Mouse (Mus musculus): ENCODE measurements at regions not wholly inside any gene's neighbourhood (a gene's known extent, or its start where the extent isn't known, plus 50 kb on each side); places are given as distances from the start of the nearest gene placed in this dataset.

GRCm38 (mm10) chr1:15943662-15944061 lies 149.5 kb downstream of the 4930444P10Rik start:
- H3K27ac ChIP-seq (ENCODE audit: insufficient read depth, low read length), result no peak overlapping the region
- TF ChIP-seq CTCF (IDR thresholded peaks at IDR 0.05; ENCODE audit: borderline replicate concordance, insufficient read depth, low read length), result no peak
- TF ChIP-seq POLR2A (IDR thresholded peaks at IDR 0.05; ENCODE audit: low read depth, low read length), result no peak
- no peaks in the 10 kb centered on the region for H3K4me1 ChIP-seq (ENCODE audit: control insufficient read depth, insufficient read depth, low read length)
- no peak overlapping the region for H3K4me3 ChIP-seq (ENCODE audit: insufficient read depth, low read length)

GRCm38 (mm10) chr1:15943041-15943440 lies 150.1 kb downstream of the 4930444P10Rik start:
- no peaks in the 10 kb centered on the region for H3K4me1 ChIP-seq (ENCODE audit: control insufficient read depth, insufficient read depth, low read length)
- H3K27ac ChIP-seq (ENCODE audit: insufficient read depth, low read length), result no peak overlapping the region
- TF ChIP-seq CTCF (IDR thresholded peaks at IDR 0.05; ENCODE audit: borderline replicate concordance, insufficient read depth, low read length) (no peak), POLR2A (IDR thresholded peaks at IDR 0.05; ENCODE audit: low read depth, low read length) (no peak)
- H3K4me3 ChIP-seq (ENCODE audit: insufficient read depth, low read length), result no peak overlapping the region

Measured in embryonic fibroblast, embryonic 13.5 days (primary cell).